Mouse (Mus musculus) natural killer cell, adult 2 months (primary cell): ENCODE data around the gene Nlrc5.
A peak's percentile ranks its signal among the peaks of the same experiment; 100 is the strongest.
"Not testable (repeated sequence)": the region's sequence is repeated elsewhere in the genome, so short reads cannot be mapped to it uniquely, and the experiment has no call there.

Experiments used
- DNase-seq, 2 experiments: peaks; one replicate each; pipeline ENCODE4 v3.0.0; 2022; ENCODE audit warnings: low spot score in 2 of 2

Gene Nlrc5

DNA sequence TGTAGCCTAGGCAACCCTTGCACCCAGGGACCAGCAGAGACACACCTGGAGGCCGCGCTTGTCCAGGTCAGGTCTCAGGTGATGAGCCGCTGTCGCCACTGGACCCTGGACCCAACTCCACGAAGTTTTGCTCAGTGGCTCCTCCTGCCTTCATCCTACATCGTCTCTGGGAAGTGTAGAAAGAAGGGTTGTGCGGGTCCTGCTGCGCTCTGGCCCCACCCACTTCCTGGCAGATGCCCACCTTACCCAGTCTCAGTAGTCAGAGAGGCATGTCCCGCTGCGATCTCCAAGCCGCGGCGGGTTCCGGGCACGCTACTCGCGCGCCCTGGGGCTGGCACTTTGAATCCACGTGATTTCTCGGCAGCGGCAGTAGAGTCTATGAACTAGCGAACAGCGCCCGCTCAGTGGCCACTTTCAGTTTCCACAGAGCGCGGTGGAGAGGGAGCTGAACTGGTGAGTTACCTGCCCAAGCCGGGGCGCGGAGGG, at the start of gene Nlrc5:
TSS of gene Nlrc5 (plus strand) at position 376 of the 486 bp plus-strand sequence.
- peak; percentile 79 to 85 for DNase-seq

DNA sequence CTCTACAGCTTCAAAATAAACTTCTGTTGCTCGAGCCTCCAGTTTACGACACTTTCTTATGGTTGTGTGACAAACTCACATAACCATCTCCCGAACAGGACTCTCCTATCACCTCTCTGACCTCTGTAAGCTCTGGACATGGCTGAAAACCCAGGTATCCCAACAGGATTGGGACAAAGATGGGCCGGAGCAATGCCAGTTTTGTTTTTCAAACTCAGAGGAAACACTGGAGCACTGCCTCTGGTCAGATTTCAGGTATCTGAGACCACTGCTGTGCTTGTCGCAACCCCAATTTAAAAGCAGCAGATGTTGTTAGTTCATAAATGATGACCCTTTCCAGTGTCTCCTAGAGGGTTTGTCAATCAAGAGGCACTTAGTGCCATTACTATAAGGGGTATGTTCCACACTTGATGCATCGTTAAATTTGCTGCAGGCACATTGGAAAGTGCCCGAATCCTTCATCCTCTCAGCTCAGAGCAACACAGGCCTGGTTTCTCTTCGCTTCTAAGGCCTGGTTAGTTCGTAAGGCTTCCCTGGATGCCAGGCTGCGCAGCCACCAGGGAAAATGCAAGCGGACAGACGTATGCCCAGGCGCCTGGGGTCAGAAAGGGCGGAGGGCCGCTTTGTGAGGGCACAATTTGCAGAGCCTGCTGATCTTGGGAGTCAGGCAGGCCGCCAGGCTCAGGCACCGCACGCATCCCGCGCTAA, 48.5 kb upstream of the Nlrc5 start:
- no peak for DNase-seq

GRCm38 (mm10) chr8:94386214-94387026, 47.7 kb upstream of the Nlrc5 start, which contains the start of gene Herpud1:
TSS of gene Herpud1 (plus strand) at chr8:94386438.
- DNase-seq, result peak; percentile 97

GRCm38 (mm10) chr8:94387027-94387684, 47.0 kb upstream of the Nlrc5 start:
- peak; percentile 84 to 91 for DNase-seq

DNA sequence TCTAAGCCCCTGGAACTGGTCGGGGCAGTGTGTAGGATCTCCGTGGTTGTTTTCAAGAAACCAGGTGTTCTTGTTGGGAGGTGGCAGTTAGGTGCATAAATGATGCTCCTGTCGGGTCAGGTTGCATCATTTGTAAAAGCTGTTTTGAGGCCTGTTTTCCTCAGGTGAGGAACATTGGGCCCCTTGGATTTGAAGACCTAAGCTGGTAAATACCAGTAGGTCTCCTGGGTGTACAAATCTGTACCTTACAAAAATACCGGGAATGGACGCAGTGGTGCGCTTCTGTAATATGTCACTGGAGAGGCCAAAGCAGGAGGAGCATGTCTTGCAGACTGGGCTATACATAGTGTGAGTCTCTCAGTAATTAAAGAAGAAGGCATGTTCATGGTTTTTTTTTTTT, 46.4 kb upstream of the Nlrc5 start:
- DNase-seq, result no peak

- no peak for DNase-seq
Measured at GRCm38 (mm10) chr8:94389531-94389930, 44.6 kb upstream of the Nlrc5 start.

GRCm38 (mm10) chr8:94390429-94390828, 43.7 kb upstream of the Nlrc5 start:
- DNase-seq, result no peak

DNA sequence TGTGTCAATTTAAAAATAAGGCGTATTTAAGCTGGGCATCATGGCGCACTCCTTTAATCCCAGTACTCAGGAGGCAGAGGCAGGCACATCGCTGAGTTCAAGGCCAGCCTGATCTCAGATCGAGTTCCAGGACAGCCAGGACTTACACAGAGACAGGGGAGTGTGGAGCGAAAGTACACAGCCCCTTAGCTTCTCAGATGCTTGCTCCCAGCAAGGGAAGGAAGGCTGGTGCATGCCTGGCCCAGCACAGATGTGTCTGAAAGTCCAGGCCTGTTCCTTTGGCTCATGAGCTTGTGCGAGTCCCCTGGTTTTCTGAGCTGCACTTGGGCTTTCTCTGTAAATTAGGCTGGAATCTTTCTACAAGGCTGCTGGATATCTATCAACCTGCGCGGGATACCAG, 43.2 kb upstream of the Nlrc5 start:
- DNase-seq, result no peak

DNA sequence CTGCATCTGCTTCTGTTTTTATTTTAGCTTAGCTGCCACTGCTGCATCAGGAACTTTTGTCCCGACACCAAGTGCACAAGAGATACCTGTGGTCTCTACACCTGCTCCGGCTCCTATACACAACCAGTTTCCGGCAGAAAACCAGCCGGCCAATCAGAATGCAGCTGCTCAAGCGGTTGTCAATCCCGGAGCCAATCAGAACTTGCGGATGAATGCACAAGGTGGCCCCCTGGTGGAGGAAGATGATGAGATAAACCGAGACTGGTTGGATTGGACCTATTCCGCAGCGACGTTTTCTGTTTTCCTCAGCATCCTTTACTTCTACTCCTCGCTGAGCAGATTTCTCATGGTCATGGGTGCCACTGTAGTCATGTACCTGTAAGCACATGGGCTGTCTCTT, 42.0 kb upstream of the Nlrc5 start:
- peak; percentile 29 to 62 for DNase-seq

GRCm38 (mm10) chr8:94392648-94393047, 41.5 kb upstream of the Nlrc5 start:
- DNase-seq, result no peak

DNA sequence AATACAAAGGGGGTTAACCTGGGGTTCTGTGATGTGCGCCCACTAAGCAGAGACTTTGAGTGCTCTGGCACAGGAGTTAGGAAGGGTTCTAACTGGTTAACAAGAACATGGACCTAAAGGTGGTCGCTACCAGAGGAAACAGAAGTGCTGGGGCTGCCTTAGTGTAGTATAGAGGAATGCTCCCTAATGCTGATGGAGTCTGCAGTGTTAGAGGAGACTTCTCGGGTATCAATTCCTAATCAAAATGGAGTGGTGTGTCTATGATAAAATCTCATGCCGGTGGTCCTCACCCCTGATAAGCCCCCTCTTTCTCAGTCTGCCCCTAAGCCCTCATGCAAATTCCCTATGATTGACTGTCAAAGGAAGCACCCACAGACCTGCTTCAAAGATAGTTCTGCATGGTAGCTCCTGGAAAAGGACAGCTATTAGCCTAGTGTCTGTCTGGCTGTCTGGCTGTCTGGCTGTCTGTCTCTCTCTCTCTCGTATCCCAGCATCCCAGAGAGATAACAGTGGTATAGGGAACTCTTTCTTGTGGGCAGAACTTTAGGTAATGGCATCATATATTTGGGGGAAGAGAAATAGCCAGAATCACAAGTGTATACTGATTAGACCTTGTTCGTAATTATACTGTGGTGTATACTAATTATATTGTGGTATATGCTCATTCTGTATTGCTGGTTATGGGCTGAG, 38.2 kb upstream of the Nlrc5 start:
- no peak for DNase-seq

GRCm38 (mm10) chr8:94396964-94397657, 37.0 kb upstream of the Nlrc5 start:
- peak; percentile 41 to 48 for DNase-seq

GRCm38 (mm10) chr8:94398587-94398986, 35.6 kb upstream of the Nlrc5 start:
- peak in 1 of 2 experiments; percentile 40 for DNase-seq

DNA sequence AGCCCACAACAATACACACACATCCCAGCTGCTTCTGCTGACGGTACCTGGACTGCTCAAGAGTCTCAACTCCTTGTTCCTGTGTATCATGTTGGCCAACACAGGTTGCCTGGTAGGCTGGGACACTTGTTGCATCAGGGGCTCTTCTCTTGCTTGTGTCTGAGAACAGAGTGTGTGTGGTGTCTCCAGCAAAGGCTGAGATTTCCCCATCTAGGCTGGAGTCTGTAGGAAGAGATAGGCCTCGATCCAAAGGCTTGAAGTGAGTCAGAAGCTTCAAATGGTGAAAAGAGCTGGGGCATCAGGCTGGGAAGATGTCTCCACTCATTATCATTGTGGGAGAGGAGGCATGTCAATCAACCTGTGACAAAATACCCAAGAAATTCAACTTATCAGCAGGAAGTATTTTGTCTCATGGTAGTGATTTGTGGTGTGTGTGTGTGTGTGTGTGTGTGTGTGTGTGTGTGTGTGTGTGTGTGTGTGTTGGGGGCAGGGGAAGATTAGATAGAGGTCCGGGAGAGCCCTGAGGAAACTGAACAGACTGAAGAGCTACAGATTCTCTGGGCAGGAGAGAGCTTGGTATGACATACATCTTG, 34.7 kb upstream of the Nlrc5 start:
- DNase-seq, result no peak

GRCm38 (mm10) chr8:94399957-94400356, 34.2 kb upstream of the Nlrc5 start:
- DNase-seq, result not testable (repeated sequence)

GRCm38 (mm10) chr8:94408443-94409080, 25.6 kb upstream of the Nlrc5 start:
- DNase-seq, result peak; percentile 53 to 71

GRCm38 (mm10) chr8:94409523-94409922, 24.6 kb upstream of the Nlrc5 start:
- no peak for DNase-seq

GRCm38 (mm10) chr8:94412518-94412917, 21.6 kb upstream of the Nlrc5 start:
- DNase-seq, result no peak

DNA sequence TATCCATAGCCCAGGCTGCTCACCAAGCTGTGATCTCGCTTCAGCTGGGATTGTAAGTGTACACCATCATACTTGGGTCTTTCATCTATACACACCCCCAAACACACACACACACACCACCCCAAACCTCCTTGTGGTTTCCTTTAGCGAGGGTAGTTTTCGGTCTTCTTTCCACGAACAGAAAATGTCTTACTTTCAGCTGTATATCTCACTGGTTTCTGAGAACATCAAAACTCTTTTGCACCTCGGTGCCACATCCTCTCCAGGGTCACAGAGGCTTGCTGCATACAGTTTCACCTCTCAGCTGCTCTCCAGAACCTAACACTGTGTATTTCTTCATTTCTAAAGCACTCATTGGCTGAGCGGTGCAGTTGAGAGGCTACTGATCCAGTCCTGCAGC, 20.6 kb upstream of the Nlrc5 start:
- peak; percentile 63 to 79 for DNase-seq

- DNase-seq, result no peak
Measured at GRCm38 (mm10) chr8:94415218-94415617, 18.9 kb upstream of the Nlrc5 start.
